Mouse (Mus musculus): ENCODE data around the gene Hrh2. TPM values are rescaled to one million over a fixed set of nuclear protein-coding genes. Genes with fewer than 3 reads are reported as not detected.

Gene Hrh2
- polyA plus RNA-seq, 2 experiments: 0.10 to 0.11 TPM

DNA sequence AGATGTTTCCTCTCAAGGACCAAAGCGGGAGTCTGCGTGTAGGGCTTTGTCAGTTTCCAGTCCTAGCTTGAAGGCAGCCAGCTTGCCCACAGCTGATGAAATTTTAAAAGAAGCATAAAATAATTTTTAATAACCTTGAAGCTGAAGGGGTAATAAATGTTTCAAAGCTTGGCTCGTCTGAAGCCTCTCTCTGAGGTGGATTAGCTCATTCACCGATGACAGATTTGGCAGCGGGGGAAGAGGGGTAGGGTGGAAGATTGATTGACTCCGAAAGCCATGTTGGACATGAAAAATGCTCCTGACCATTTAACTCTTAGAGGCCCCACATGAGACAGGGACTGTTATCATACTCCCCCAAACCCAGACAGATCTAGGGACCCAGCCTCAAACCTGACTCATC lies 71.7 kb downstream of the Hrh2 start:
- Histone ChIP-seq H3K36me3 (replicated peaks; ENCODE audit: control insufficient read depth, insufficient read depth, low read depth) (no peaks in the 10 kb centered on the region), H3K4me2 (ENCODE audit: low read depth) (no peak overlapping the region), H3K9ac (replicated peaks) (no peak overlapping the region), H3K27ac (no peak overlapping the region), H3K27me3 (ENCODE audit: control insufficient read depth, insufficient read depth, low read length) (no peaks in the 10 kb centered on the region), H3K4me1 (replicated peaks; ENCODE audit: control insufficient read depth in 2 of 2, insufficient read depth in 2 of 2, low read length in 1 of 2) (no peaks in the 10 kb centered on the region), H3K9me3 (ENCODE audit: control insufficient read depth, low read length) (no peaks in the 10 kb centered on the region), H3K4me3 (ENCODE audit: insufficient read depth in 1 of 2, low read depth in 2 of 2, low read length in 2 of 2) (no peak overlapping the region)
- whole genome bisulfite sequencing (ENCODE audit: insufficient replicate concordance): 83% methylated on average over 6 of the region's 6 CpGs
- TF ChIP-seq CTCF (IDR thresholded peaks at IDR 0.05; ENCODE audit: low read depth): no peak
- TF ChIP-seq EP300 (IDR thresholded peaks at IDR 0.05; ENCODE audit: low read depth): no peak
- ATAC-seq (ENCODE audit: insufficient read depth) (no peak), DNase-seq (ENCODE audit: low read depth in 3 of 3, low spot score in 3 of 3) (no peak)

GRCm38 (mm10) chr13:54266472-54266871 lies 74.5 kb downstream of the Hrh2 start:
- Histone ChIP-seq H3K9ac (replicated peaks) (no peak overlapping the region), H3K27ac (no peak overlapping the region), H3K4me3 (ENCODE audit: insufficient read depth in 1 of 2, low read depth in 2 of 2, low read length in 2 of 2) (no peak overlapping the region), H3K36me3 (replicated peaks; ENCODE audit: control insufficient read depth, insufficient read depth, low read depth) (no peaks in the 10 kb centered on the region), H3K4me2 (ENCODE audit: low read depth) (no peak overlapping the region), H3K4me1 (replicated peaks; ENCODE audit: control insufficient read depth in 2 of 2, insufficient read depth in 2 of 2, low read length in 1 of 2) (no peaks in the 10 kb centered on the region), H3K27me3 (ENCODE audit: control insufficient read depth, insufficient read depth, low read length) (no peaks in the 10 kb centered on the region), H3K9me3 (ENCODE audit: control insufficient read depth, low read length) (no peaks in the 10 kb centered on the region)
- ATAC-seq (ENCODE audit: insufficient read depth) (no peak), DNase-seq (ENCODE audit: low read depth in 3 of 3, low spot score in 3 of 3) (no peak)
- 14% methylated on average over 9 of the region's 9 CpGs for WGBS (ENCODE audit: insufficient replicate concordance)
- TF ChIP-seq EP300 (IDR thresholded peaks at IDR 0.05; ENCODE audit: low read depth) (no peak), CTCF (IDR thresholded peaks at IDR 0.05; ENCODE audit: low read depth) (no peak)

DNA sequence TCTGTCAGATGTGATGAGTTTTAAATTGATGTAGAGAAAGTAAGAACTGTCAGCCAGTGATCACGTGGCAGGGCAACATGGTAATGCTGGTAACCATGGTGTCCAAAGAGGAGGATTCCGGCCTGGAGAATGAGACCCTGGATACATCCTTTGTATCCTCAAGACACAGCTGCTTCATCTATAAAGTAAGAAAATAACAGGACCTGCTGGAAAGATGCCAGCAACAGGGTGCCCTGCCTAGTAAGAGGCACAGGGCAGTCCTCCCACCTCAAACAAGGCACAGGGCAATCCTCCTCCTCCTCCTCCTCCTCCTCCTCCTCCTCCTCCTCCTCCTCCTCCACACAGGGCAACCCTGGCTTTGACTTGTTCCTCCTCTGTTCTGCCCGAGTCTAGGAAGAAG lies 77.2 kb downstream of the Hrh2 start:
- Histone ChIP-seq H3K27me3 (ENCODE audit: control insufficient read depth, insufficient read depth, low read length) (no peaks in the 10 kb centered on the region), H3K9ac (replicated peaks) (no peak overlapping the region), H3K4me1 (replicated peaks; ENCODE audit: control insufficient read depth in 2 of 2, insufficient read depth in 2 of 2, low read length in 1 of 2) (no peaks in the 10 kb centered on the region), H3K36me3 (replicated peaks; ENCODE audit: control insufficient read depth, insufficient read depth, low read depth) (no peaks in the 10 kb centered on the region), H3K9me3 (ENCODE audit: control insufficient read depth, low read length) (no peaks in the 10 kb centered on the region), H3K27ac (no peak overlapping the region), H3K4me2 (ENCODE audit: low read depth) (no peak overlapping the region), H3K4me3 (ENCODE audit: insufficient read depth in 1 of 2, low read depth in 2 of 2, low read length in 2 of 2) (no peak overlapping the region)
- no peak for ATAC-seq (ENCODE audit: insufficient read depth)
- TF ChIP-seq CTCF (IDR thresholded peaks at IDR 0.05; ENCODE audit: low read depth): no peak
- no peak for TF ChIP-seq EP300 (IDR thresholded peaks at IDR 0.05; ENCODE audit: low read depth)
- DNase-seq (ENCODE audit: low read depth in 3 of 3, low spot score in 3 of 3): no peak
- WGBS (ENCODE audit: insufficient replicate concordance): 45% methylated on average over 3 of the region's 3 CpGs

GRCm38 (mm10) chr13:54269628-54270027 lies 77.7 kb downstream of the Hrh2 start:
- Histone ChIP-seq H3K4me3 (ENCODE audit: insufficient read depth in 1 of 2, low read depth in 2 of 2, low read length in 2 of 2) (no peak overlapping the region), H3K9me3 (ENCODE audit: control insufficient read depth, low read length) (no peaks in the 10 kb centered on the region), H3K27ac (no peak overlapping the region), H3K9ac (replicated peaks) (no peak overlapping the region), H3K4me1 (replicated peaks; ENCODE audit: control insufficient read depth in 2 of 2, insufficient read depth in 2 of 2, low read length in 1 of 2) (no peaks in the 10 kb centered on the region), H3K36me3 (replicated peaks; ENCODE audit: control insufficient read depth, insufficient read depth, low read depth) (no peaks in the 10 kb centered on the region), H3K27me3 (ENCODE audit: control insufficient read depth, insufficient read depth, low read length) (no peaks in the 10 kb centered on the region), H3K4me2 (ENCODE audit: low read depth) (no peak overlapping the region)
- WGBS (ENCODE audit: insufficient replicate concordance): 50% methylated on average over 8 of the region's 8 CpGs
- no peak for DNase-seq (ENCODE audit: low read depth in 3 of 3, low spot score in 3 of 3)
- TF ChIP-seq EP300 (IDR thresholded peaks at IDR 0.05; ENCODE audit: low read depth) (no peak), CTCF (IDR thresholded peaks at IDR 0.05; ENCODE audit: low read depth) (no peak)
- no peak for ATAC-seq (ENCODE audit: insufficient read depth)

GRCm38 (mm10) chr13:54272076-54272475 lies 80.1 kb downstream of the Hrh2 start:
- Histone ChIP-seq H3K36me3 (replicated peaks; ENCODE audit: control insufficient read depth, insufficient read depth, low read depth) (no peaks in the 10 kb centered on the region), H3K9ac (replicated peaks) (no peak overlapping the region), H3K4me3 (ENCODE audit: insufficient read depth in 1 of 2, low read depth in 2 of 2, low read length in 2 of 2) (no peak overlapping the region), H3K9me3 (ENCODE audit: control insufficient read depth, low read length) (no peaks in the 10 kb centered on the region), H3K27ac (no peak overlapping the region), H3K4me2 (ENCODE audit: low read depth) (no peak overlapping the region), H3K27me3 (ENCODE audit: control insufficient read depth, insufficient read depth, low read length) (no peaks in the 10 kb centered on the region), H3K4me1 (replicated peaks; ENCODE audit: control insufficient read depth in 2 of 2, insufficient read depth in 2 of 2, low read length in 1 of 2) (no peaks in the 10 kb centered on the region)
- no peak for DNase-seq (ENCODE audit: low read depth in 3 of 3, low spot score in 3 of 3)
- 75% methylated on average over 7 of the region's 7 CpGs for WGBS (ENCODE audit: insufficient replicate concordance)
- ATAC-seq (ENCODE audit: insufficient read depth): no peak
- TF ChIP-seq CTCF (IDR thresholded peaks at IDR 0.05; ENCODE audit: low read depth) (no peak), EP300 (IDR thresholded peaks at IDR 0.05; ENCODE audit: low read depth) (no peak)
